In the genomic region with DNA sequence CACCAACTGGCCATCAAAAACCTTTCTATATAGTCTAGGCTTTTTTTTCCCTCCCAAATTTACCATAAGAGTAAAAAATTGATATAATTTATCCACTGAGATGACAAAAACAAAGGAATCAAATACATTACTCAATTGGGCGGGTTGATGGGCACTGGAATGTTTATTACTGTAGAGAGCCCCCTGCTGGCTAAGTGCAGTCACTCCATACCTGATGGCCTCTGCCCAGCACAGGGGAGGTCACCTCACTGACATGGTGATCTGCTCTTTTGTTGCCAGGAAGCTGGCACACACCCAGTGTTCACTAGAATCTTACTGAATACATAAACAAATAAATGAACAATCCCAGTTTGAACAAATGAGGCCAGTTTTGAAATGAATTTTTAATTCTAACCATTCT, we compare ENCODE assay signal across 9 mouse cellular contexts. TPM values are rescaled to one million over a fixed set of nuclear protein-coding genes. Genes with fewer than 3 reads are reported as not detected.
DNase-seq lines count a peak whose midpoint lies in the region; ATAC-seq and TF ChIP-seq lines count a peak whose summit lies in the region.
"Had no signal": no experiment of that assay in that cellular context is flagged by ENCODE, and none has a peak within 500 bp of the region (broad histone marks: within the 10 kb centered on the region; RNA-seq: fewer than 3 reads in every experiment).

No protein-coding gene starts in this region.

- ATAC-seq in inflammation-experienced regulatory T-cells, adult 6 months, result peak; percentile 74

- no peak overlapping the region for H3K4me3 ChIP-seq in layer of hippocampus, adult 2 months
- H3K4me3 ChIP-seq: myocyte had no signal

- no peak overlapping the region for H3K27ac ChIP-seq in layer of hippocampus, adult 2 months

- TF ChIP-seq CTCF in layer of hippocampus, adult 2 months (conservative IDR thresholded peaks at IDR 0.05), result peak; percentile 84

- DNase-seq in layer of hippocampus, adult 2 months (ENCODE audit: low spot score in 2 of 2), result no peak
- DNase-seq in layer of hippocampus, postnatal 25 days (ENCODE audit: extremely low spot score in 1 of 2, low spot score in 1 of 2), result no peak
- DNase-seq in MEL-GATA-1-ER (ENCODE audit: extremely low read depth, low read depth), result peak; percentile 9
- peak; percentile 26 for DNase-seq in cerebellum, adult 9-10 months
- DNase-seq in lung, postnatal 14 days, result peak; percentile 64
- peak; percentile 40 to 42 for DNase-seq in thymus, postnatal 36 days
- DNase-seq in frontal cortex, adult 2 months (ENCODE audit: extremely low spot score in 1 of 2, low spot score in 1 of 2), result no peak

RNA-seq across cellular contexts. Expression of gene Gpr155, which starts 40.9 kb away (rescaled TPM):
- total RNA-seq in layer of hippocampus, adult 2 months (2021), result 10 to 100 TPM; 58.1 to 65.6 TPM
- total RNA-seq in layer of hippocampus, postnatal 25 days (2021), result 10 to 100 TPM; 54.9 to 62.0 TPM
- polyA plus RNA-seq in inflammation-experienced regulatory T-cells, adult 6 months (2017; shearing (Covaris generic)), result 10 to 100 TPM; 22.1 to 24.3 (median 24.1) TPM
- 20.9 and 25.1 TPM in 2 replicates for polyA plus RNA-seq in frontal cortex, adult 2 months (2012; rRNA removed)

Comparison
In these comparisons a context has a peak if more than half of its experiments do, and no peak if none do; other contexts are left out.
1. DNase-seq: peak in MEL-GATA-1-ER (single experiment), cerebellum, adult 9-10 months (single experiment), lung, postnatal 14 days (single experiment) and thymus, postnatal 36 days (2 of 2); none in layer of hippocampus, adult 2 months (0 of 2), layer of hippocampus, postnatal 25 days (0 of 2) and frontal cortex, adult 2 months (0 of 2).